Mouse (Mus musculus) erythroblast, embryonic 14.5 days (primary cell): Measurements from ENCODE around the gene Olfr523.

ENCODE experiments used
- GATA1 ChIP-seq: IDR thresholded peaks from 2 replicates; pipeline ENCODE4 v1.6.1; 2012; ENCODE audit warnings: low read length, inconsistent platforms, mixed read lengths
- TAL1 ChIP-seq: IDR thresholded peaks from 3 replicates; pipeline ENCODE4 v1.6.1; 2012; ENCODE audit warnings: low read length, inconsistent platforms, mixed read lengths

GRCm38 (mm10) chr7:140194031-140194430 is 21.0 kb downstream of the Olfr523 start:
- TF ChIP-seq GATA1 (no peak), TAL1 (no peak)
